Mouse (Mus musculus) cerebellum, postnatal 25 days (tissue): ENCODE results near the gene Cdkn1b.

ENCODE experiments used
- DNase-seq, 2 experiments: peaks; one replicate each; pipeline ENCODE4 v3.0.0; 2021; ENCODE audit warnings: mixed read lengths in 2 of 2

Gene Cdkn1b

DNA sequence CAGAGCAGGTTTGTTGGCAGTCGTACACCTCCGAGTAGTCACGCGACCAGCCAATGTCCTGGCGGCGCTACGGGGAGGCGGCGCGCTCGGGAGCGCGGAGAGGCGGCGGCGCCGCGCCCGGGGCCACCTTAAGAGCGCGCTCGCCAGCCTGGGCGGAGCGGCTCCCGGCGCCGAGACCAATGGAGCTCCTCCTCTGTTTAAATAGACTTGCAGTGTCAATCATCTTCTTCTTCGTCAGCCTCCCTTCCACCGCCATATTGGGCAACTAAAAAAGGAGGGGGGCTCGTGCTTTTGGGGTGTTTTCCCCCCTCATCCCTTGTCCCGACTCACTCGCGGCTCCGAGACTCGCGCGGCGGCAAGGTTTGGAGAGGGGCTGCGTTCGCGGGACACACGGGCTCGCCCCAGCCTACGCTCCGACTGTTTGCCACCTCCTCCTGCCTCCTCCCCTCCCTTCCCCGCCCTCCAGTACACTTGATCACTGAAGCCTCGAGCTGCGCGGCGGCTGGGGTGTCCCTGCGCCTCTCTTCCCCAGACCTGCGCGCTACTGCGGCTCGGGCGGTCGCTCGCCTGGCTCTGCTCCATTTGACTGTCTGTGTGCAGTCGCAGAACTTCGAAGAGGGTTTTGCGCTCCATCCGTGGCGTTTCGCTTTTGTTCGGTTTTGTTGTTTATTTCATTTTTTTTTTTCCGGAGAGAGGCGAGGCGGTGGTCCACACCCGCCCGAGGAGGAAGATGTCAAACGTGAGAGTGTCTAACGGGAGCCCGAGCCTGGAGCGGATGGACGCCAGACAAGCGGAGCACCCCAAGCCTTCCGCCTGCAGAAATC is at the start of gene Cdkn1b:
Cdkn1b (plus strand) TSS at position 212 of the 824 bp plus-strand sequence.
- DNase-seq = peak; percentile 93 to 96

DNA sequence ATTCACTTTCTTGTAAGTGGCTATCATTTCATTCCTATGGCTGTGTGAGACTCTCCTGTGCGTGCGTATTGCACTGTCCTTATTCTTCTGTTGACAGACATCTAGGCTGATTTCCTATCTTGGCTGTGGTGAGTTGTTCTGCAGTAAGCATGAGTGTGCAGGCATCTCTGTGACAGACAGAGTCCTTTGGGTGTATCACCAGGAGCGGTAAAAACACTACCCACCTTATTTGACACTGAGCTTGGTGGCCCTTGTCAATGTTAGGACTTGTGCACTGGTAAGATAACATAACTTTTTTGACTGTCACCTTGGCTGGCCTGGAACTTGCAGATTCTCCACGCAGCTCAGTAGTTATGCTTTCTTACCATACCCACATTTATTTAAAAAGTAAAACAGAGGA is 49.3 kb upstream of the Cdkn1b start:
- DNase-seq = no peak

- DNase-seq = no peak
These were observed 48.0 kb upstream of the Cdkn1b start for GRCm38 (mm10) chr6:134872236-134872635.

DNA sequence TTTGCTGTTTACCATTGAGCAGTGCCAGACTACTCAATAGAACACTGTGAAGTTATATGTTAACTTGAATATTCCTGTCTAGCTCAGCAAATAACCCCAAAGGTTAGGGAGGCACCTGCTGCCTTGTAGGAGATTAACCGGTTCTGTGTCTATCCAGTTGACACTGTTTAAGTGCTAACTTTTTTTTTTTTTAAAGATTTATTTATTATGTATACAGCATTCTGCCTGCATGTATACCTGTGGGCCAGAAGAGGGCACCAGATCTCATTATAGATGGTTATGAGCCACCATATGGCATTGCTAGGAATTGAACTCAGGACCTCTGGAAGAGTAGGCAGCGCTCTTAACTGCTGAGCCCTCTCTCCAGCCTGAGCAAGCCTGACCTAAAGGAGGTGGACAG is 47.2 kb upstream of the Cdkn1b start:
- DNase-seq = no peak

DNA sequence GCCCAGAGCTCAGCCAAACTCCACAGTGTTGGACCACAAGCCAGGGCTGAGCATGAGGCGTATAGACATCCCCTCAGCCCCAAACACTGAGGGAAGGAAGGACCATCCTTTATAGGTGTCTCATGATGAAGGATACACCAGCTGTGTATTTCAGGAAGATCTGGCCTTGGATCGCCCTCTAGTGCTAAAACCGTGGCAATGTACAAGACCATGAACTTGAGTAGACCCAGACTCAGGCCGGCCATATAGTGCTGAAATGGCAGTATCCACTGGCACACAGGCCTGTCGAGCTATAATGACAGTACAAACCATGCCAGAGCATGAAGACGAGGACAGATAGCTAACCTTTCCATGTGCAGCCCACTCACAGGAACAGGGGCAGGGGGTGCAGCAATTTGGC is 43.4 kb upstream of the Cdkn1b start:
- peak in 1 of 2 experiments; percentile 40 for DNase-seq

- DNase-seq = no peak
These were observed 42.9 kb upstream of the Cdkn1b start for GRCm38 (mm10) chr6:134877276-134877675.

DNA sequence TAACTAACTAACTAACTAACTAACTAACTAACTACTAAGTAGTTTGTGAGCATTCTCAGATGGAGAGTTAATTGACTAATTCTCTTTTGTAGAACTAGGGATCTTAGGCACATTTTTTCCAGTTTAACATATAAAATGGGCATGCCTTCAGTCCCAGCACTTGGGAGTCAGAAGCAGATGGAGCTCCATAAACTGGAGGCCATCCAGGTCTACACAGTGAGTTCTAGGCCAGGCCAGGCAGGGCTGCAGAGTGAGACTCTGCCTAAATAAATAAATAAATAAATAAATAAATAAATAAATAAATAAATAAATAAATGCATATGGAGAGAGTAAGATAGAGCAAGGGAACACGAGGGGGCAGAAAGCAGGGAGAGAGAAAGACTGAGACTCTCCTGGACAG is 42.3 kb upstream of the Cdkn1b start:
- DNase-seq = peak; percentile 68 to 78

- no peak for DNase-seq
These were observed 40.6 kb upstream of the Cdkn1b start for GRCm38 (mm10) chr6:134879556-134879955.

DNA sequence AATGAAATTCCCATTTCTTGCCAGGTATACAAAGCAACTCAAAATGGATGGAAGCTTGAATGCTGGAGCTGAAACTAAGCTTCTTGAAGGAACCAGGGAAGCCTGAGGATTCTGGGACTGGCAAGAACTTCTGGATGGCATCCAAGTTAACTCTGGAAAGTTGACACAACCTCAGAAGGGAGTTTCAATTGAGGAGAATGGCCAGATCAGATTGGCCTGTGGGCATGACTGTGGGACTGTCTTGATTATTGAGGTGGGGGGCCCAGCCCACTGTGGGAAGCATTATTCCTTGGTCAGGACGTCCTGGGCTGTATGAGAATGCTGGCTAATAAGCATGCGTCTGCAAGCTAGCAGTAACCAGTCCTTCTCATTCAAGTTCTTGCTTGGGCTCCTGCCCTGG is 40.2 kb upstream of the Cdkn1b start:
- DNase-seq = no peak

- no peak for DNase-seq
These were observed 36.5 kb upstream of the Cdkn1b start for GRCm38 (mm10) chr6:134883661-134884060.

DNA sequence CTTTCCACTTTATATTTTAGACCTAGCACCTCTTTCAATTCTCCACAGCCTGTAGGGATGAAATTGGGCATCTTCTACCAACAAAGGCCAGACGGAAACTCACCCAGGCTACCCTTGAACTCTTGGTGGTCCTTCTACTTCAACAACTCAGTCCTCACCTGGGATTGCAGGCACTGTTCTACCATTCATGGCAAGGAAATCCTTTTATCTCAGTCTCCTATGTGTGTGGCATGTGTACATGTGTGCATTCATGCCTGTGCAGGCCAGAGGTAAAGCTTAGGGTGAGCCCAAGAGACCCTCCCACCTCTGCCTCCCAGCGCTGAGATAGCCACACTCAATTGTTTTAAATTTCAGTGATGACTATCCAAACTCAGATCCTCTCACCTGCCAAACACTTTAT is 34.7 kb upstream of the Cdkn1b start:
- no peak for DNase-seq

GRCm38 (mm10) chr6:134886475-134886874 is 33.7 kb upstream of the Cdkn1b start:
- DNase-seq = no peak

GRCm38 (mm10) chr6:134887008-134887407 is 33.2 kb upstream of the Cdkn1b start:
- DNase-seq = peak; percentile 52 to 63

DNA sequence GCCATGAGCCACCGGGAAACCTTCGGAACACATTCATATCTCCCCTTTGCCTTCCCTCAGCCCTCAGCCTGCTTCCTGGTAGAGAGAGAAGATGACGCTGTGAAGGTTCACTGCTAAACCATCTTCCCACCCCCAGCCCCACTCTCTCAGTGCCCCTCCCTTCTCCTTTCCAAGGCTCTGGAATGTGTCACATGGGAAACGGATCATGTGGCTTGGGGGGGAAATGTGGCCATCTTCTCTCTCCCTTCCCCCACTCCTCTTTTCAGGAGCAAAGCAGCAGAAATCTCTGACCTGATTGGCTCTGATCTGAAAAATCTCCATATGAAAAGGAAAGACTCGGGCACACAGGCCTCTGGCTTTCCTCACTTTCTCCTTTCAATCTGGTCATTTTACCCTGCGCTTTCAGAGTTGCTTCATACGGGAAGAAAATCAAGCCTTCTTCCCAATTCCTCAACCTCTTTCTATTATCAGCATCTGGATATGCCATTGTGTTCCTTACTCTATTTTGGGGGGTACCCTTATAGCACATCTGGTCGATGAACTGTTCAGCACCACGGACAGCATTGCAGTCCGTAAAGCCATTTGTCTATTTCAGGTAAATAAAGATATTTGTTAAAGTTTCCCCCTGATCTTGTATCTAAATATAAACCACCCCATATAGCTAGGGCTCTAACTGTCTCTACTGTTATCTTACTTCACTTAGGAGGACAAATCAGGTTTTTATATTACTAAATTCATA is 32.3 kb upstream of the Cdkn1b start:
- DNase-seq = peak; percentile 83 to 87

GRCm38 (mm10) chr6:134888563-134889017 is 31.6 kb upstream of the Cdkn1b start:
- DNase-seq = peak; percentile 36 to 48

- DNase-seq = no peak
These were observed 30.4 kb upstream of the Cdkn1b start for GRCm38 (mm10) chr6:134889763-134890162.

GRCm38 (mm10) chr6:134890436-134890835 is 29.8 kb upstream of the Cdkn1b start:
- DNase-seq = no peak

GRCm38 (mm10) chr6:134896570-134897436 is 23.4 kb upstream of the Cdkn1b start:
- DNase-seq = no peak

GRCm38 (mm10) chr6:134897443-134898094 is 22.6 kb upstream of the Cdkn1b start:
- peak; percentile 98 for DNase-seq

GRCm38 (mm10) chr6:134898095-134898965 is 21.9 kb upstream of the Cdkn1b start, which contains the start of gene Gpr19:
Gpr19 (minus strand) TSS chr6:134898578.
- peak; percentile 94 to 95 for DNase-seq

DNA sequence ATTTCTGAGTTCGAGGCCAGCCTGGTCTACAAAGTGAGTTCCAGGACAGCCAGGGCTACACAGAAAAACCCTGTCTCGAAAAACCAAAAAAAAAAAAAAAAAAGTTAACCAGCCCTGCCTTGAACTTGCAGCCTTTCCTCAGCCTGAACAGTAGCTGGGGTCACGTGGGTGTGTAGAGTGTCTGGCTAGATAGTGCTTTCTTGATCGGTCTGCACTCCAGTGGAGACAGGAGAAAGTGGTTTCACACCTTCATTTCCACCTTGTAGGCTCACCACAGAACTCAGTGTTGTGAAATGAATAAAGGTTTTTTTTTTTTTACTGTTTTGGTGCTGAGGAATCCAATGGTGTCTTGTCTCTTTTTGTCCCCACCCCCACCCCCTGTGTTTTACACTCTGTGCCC is 16.8 kb upstream of the Cdkn1b start:
- DNase-seq = no peak
